Mouse (Mus musculus): ENCODE data around the gene Gphn. TPM values are rescaled to one million over a fixed set of nuclear protein-coding genes. Genes with fewer than 3 reads are reported as not detected.

The Gphn gene
- polyA plus RNA-seq, 1 experiment from 2014 or later: 13.5 TPM

- Histone ChIP-seq H3K4me3 (ENCODE audit: low read depth, low read length) (no peak overlapping the region; the same call in 1 of the 2 replicates), H3K9me3 (ENCODE audit: low read length) (no peaks in the 10 kb centered on the region), H3K4me2 (replicated peaks; ENCODE audit: low read depth, low read length) (peak overlapping the region; percentile 75; the same call in 1 of the 2 replicates), H3K4me1 (ENCODE audit: insufficient read depth, low read depth, low read length) (no peaks in the 10 kb centered on the region), H3K27ac (ENCODE audit: low read length) (no peak overlapping the region), H3K9ac (replicated peaks; ENCODE audit: low read depth) (no peak overlapping the region), H3K36me3 (ENCODE audit: insufficient read depth, low read length) (no peaks in the 10 kb centered on the region), H3K27me3 (replicated peaks; ENCODE audit: insufficient read depth, low read length) (no peaks in the 10 kb centered on the region)
- TF ChIP-seq CTCF (IDR thresholded peaks at IDR 0.05) (no peak), EP300 (IDR thresholded peaks at IDR 0.05) (no peak)
- ATAC-seq (no peak), DNase-seq (ENCODE audit: low spot score) (no peak)
- 58% methylated on average over 4 of the region's 4 CpGs for WGBS
Measured at GRCm38 (mm10) chr12:78228139-78228538, 2.0 kb downstream of the Gphn start.

GRCm38 (mm10) chr12:78232560-78232959 lies 6.4 kb downstream of the Gphn start:
- Histone ChIP-seq H3K9me3 (ENCODE audit: low read length) (no peaks in the 10 kb centered on the region), H3K9ac (replicated peaks; ENCODE audit: low read depth) (no peak overlapping the region), H3K36me3 (ENCODE audit: insufficient read depth, low read length) (no peaks in the 10 kb centered on the region), H3K4me1 (ENCODE audit: insufficient read depth, low read depth, low read length) (no peaks in the 10 kb centered on the region), H3K4me2 (replicated peaks; ENCODE audit: low read depth, low read length) (no peak overlapping the region), H3K4me3 (ENCODE audit: low read depth, low read length) (no peak overlapping the region), H3K27ac (ENCODE audit: low read length) (no peak overlapping the region), H3K27me3 (replicated peaks; ENCODE audit: insufficient read depth, low read length) (no peaks in the 10 kb centered on the region)
- no peak for DNase-seq (ENCODE audit: low spot score)
- ATAC-seq: no peak
- TF ChIP-seq EP300 (IDR thresholded peaks at IDR 0.05) (no peak), CTCF (IDR thresholded peaks at IDR 0.05) (no peak)

- TF ChIP-seq CTCF (IDR thresholded peaks at IDR 0.05) (no peak), EP300 (IDR thresholded peaks at IDR 0.05) (no peak)
- ATAC-seq (no peak), DNase-seq (ENCODE audit: low spot score) (no peak)
- Histone ChIP-seq H3K9me3 (ENCODE audit: low read length) (no peaks in the 10 kb centered on the region), H3K4me1 (ENCODE audit: insufficient read depth, low read depth, low read length) (no peaks in the 10 kb centered on the region), H3K4me3 (ENCODE audit: low read depth, low read length) (no peak overlapping the region), H3K36me3 (ENCODE audit: insufficient read depth, low read length) (no peaks in the 10 kb centered on the region), H3K27ac (ENCODE audit: low read length) (no peak overlapping the region), H3K4me2 (replicated peaks; ENCODE audit: low read depth, low read length) (no peak overlapping the region), H3K27me3 (replicated peaks; ENCODE audit: insufficient read depth, low read length) (no peaks in the 10 kb centered on the region), H3K9ac (replicated peaks; ENCODE audit: low read depth) (no peak overlapping the region)
- WGBS: 33% methylated on average over 1 of the region's 1 CpGs
Measured at GRCm38 (mm10) chr12:78248366-78248765, 22.2 kb downstream of the Gphn start.

- DNase-seq (ENCODE audit: low spot score): peak; percentile 79
- Histone ChIP-seq H3K4me1 (ENCODE audit: insufficient read depth, low read depth, low read length) (no peaks in the 10 kb centered on the region), H3K9ac (replicated peaks; ENCODE audit: low read depth) (no peak overlapping the region), H3K27ac (ENCODE audit: low read length) (no peak overlapping the region), H3K4me3 (ENCODE audit: low read depth, low read length) (no peak overlapping the region), H3K4me2 (replicated peaks; ENCODE audit: low read depth, low read length) (no peak overlapping the region), H3K9me3 (ENCODE audit: low read length) (no peaks in the 10 kb centered on the region), H3K27me3 (replicated peaks; ENCODE audit: insufficient read depth, low read length) (no peaks in the 10 kb centered on the region), H3K36me3 (ENCODE audit: insufficient read depth, low read length) (no peaks in the 10 kb centered on the region)
- TF ChIP-seq EP300 (IDR thresholded peaks at IDR 0.05): no peak
- TF ChIP-seq CTCF (IDR thresholded peaks at IDR 0.05): no peak
- peak; percentile 44 for ATAC-seq
Measured at GRCm38 (mm10) chr12:78249151-78249550, 23.0 kb downstream of the Gphn start.

- H3K4me1 ChIP-seq (ENCODE audit: insufficient read depth, low read depth, low read length): no peaks in the 10 kb centered on the region
- DNase-seq (ENCODE audit: low spot score) (peak; percentile 37), ATAC-seq (no peak)
- TF ChIP-seq EP300 (IDR thresholded peaks at IDR 0.05) (no peak), CTCF (IDR thresholded peaks at IDR 0.05) (no peak)
- no peak overlapping the region for H3K9ac ChIP-seq (replicated peaks; ENCODE audit: low read depth)
- H3K36me3 ChIP-seq (ENCODE audit: insufficient read depth, low read length): no peaks in the 10 kb centered on the region
- no peak overlapping the region for H3K4me3 ChIP-seq (ENCODE audit: low read depth, low read length)
- H3K9me3 ChIP-seq (ENCODE audit: low read length): no peaks in the 10 kb centered on the region
- 60% methylated on average over 2 of the region's 2 CpGs for WGBS
- no peaks in the 10 kb centered on the region for H3K27me3 ChIP-seq (replicated peaks; ENCODE audit: insufficient read depth, low read length)
- H3K27ac ChIP-seq (ENCODE audit: low read length): no peak overlapping the region
- no peak overlapping the region for H3K4me2 ChIP-seq (replicated peaks; ENCODE audit: low read depth, low read length)
Measured at GRCm38 (mm10) chr12:78277386-78277785, 51.2 kb downstream of the Gphn start.

- no peak overlapping the region for H3K27ac ChIP-seq (ENCODE audit: low read length)
- no peak overlapping the region for H3K9ac ChIP-seq (replicated peaks; ENCODE audit: low read depth)
- H3K36me3 ChIP-seq (ENCODE audit: insufficient read depth, low read length): no peaks in the 10 kb centered on the region
- no peak for DNase-seq (ENCODE audit: low spot score)
- H3K4me1 ChIP-seq (ENCODE audit: insufficient read depth, low read depth, low read length): no peaks in the 10 kb centered on the region
- H3K9me3 ChIP-seq (ENCODE audit: low read length): no peaks in the 10 kb centered on the region
- no peak overlapping the region for H3K4me3 ChIP-seq (ENCODE audit: low read depth, low read length)
- TF ChIP-seq EP300 (IDR thresholded peaks at IDR 0.05): no peak
- no peak for TF ChIP-seq CTCF (IDR thresholded peaks at IDR 0.05)
- no peak overlapping the region for H3K4me2 ChIP-seq (replicated peaks; ENCODE audit: low read depth, low read length)
- ATAC-seq: no peak
- H3K27me3 ChIP-seq (replicated peaks; ENCODE audit: insufficient read depth, low read length): no peaks in the 10 kb centered on the region
- WGBS: 84% methylated on average over 1 of the region's 1 CpGs
Measured at GRCm38 (mm10) chr12:78290384-78290783, 64.2 kb downstream of the Gphn start.

GRCm38 (mm10) chr12:78298824-78299398 lies 72.7 kb downstream of the Gphn start:
- WGBS: 96% methylated on average over 1 of the region's 1 CpGs
- H3K4me2 ChIP-seq (replicated peaks; ENCODE audit: low read depth, low read length): no peak overlapping the region
- H3K36me3 ChIP-seq (ENCODE audit: insufficient read depth, low read length): no peaks in the 10 kb centered on the region
- no peak for ATAC-seq
- H3K9me3 ChIP-seq (ENCODE audit: low read length): no peaks in the 10 kb centered on the region
- no peaks in the 10 kb centered on the region for H3K27me3 ChIP-seq (replicated peaks; ENCODE audit: insufficient read depth, low read length)
- no peak overlapping the region for H3K27ac ChIP-seq (ENCODE audit: low read length)
- H3K4me1 ChIP-seq (ENCODE audit: insufficient read depth, low read depth, low read length): no peaks in the 10 kb centered on the region
- H3K4me3 ChIP-seq (ENCODE audit: low read depth, low read length): no peak overlapping the region
- TF ChIP-seq CTCF (IDR thresholded peaks at IDR 0.05): no peak
- TF ChIP-seq EP300 (IDR thresholded peaks at IDR 0.05): no peak
- H3K9ac ChIP-seq (replicated peaks; ENCODE audit: low read depth): no peak overlapping the region
- DNase-seq (ENCODE audit: low spot score): no peak

Measured in lung, postnatal 0 days (tissue).